Mouse (Mus musculus) embryo, embryonic 10.5 days (tissue): ENCODE results near the gene Tmco4.

ENCODE experiments used
- DNase-seq: peaks from one replicate; pipeline ENCODE4 v3.0.0-alpha.2; 2015; ENCODE audit warnings: low spot score

Tmco4 gene

DNA sequence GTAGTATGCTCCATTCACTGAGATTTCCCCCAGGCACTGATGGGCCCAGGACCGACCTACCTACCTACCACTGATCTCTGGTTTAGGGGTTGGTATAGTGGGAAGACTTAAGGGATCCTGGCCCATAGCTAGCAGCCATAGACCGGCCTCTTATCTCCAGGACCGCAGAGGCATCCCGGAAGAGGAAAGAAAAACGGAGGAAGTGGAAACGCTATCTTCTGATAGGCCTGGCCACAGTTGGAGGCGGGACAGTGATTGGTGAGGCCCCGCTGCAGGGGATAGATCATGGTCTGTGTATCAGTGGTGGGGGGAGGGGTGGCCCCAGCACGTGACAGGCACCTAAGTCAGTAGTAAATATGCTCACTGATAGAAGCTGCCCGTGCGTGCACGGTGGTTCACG is 46.7 kb downstream of the Tmco4 start:
- DNase-seq: no peak

DNA sequence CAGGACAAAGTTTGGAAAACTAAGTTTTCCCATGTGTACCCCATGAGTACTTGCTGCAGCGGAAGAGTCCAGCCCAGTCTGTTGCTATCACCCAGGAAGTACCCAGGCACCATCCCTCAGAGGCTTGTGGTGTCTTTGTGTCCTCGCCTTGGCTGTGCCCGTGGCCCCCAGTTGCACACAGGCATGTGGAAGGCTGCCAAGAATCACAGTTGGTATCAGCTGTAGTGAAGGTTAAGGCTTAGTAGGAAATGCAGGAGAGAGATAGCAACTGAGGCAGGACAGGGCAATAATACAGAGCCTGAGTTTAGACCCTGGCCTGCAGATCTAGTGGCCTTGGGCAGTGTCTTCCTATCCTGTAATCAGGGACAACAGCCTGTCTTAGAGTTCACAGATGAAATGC is 47.7 kb downstream of the Tmco4 start:
- DNase-seq: no peak

- DNase-seq: no peak
Observed at GRCm38 (mm10) chr4:139024379-139024778, 51.7 kb downstream of the Tmco4 start.

DNA sequence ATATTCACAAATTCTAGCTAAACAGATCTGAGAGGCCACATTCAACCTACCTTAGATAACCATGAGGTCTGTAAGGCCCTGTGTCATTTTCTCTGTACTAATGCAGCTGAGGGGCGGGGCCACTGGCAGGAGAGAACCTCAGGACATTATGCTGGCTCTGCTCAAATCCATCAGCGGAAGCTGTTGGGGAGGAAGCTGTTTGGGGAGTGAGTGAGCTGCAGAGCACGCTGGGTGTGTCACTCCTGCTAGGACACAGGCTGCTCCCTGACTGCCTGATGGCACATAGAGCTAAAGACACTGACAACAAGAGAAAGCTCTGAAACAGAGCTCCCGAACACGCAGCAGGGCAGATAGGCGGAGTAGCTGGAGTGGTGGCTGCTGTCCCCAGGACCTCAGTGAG is 58.0 kb downstream of the Tmco4 start:
- DNase-seq: no peak

DNA sequence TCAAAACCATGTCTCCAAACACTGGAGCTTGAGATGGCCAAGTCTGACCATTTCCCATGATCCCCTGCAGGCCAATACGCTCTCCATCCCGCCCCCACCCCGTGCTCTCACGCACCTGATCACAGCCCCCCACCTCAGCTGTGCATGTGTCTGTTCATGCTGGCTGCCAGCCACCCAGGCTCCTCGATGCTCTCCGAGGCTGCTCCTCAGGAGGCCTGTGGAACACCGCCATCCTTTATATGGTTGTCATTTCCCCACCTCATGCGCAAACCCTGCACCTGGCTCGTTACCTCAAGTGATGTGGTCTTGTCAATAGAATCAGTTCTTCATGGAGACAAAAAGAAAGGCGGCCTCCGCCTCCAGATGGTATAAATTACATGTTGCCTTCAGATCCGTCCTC is 59.8 kb downstream of the Tmco4 start:
- DNase-seq: no peak

- DNase-seq: no peak
Observed at GRCm38 (mm10) chr4:139033263-139034009, 60.7 kb downstream of the Tmco4 start.

DNA sequence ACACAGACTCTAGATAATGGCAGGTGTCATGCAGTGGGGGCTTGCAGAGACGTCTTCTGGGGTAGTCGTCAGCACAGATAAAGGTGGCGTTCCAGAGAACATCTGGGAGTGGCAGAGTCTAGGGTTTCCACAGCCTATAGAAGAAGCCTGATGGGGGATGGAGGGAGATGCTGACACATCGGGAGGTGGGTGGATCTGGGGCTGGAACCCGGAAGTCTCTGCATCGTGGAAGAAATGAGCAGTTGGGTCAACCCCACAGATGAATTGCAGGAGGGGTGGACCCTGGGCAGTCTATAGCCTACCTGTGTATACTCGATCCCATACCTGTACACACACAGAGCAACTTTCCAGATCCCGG is 61.3 kb downstream of the Tmco4 start:
- DNase-seq: no peak

- no peak for DNase-seq
Observed at GRCm38 (mm10) chr4:139034540-139034939, 61.9 kb downstream of the Tmco4 start.

DNA sequence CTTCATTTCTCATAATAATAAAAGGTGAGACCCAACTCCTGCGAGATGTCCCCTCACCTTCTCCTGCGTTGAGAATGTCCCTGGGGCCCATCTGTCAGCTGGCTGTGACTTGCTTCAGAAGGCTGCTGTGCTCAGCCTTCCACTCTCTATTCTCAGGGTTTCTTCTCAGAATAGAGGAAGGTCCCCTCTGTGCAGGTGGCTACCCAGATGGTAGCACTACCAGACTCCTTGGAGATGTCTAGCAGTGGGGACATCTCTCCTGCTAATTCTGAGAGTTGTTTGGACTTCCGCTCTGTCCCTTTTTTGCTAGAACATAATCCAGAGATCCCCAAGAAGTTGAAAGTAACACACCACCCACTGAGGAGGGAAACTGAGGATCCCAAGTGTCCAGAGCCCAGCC is 62.3 kb downstream of the Tmco4 start:
- no peak for DNase-seq

DNA sequence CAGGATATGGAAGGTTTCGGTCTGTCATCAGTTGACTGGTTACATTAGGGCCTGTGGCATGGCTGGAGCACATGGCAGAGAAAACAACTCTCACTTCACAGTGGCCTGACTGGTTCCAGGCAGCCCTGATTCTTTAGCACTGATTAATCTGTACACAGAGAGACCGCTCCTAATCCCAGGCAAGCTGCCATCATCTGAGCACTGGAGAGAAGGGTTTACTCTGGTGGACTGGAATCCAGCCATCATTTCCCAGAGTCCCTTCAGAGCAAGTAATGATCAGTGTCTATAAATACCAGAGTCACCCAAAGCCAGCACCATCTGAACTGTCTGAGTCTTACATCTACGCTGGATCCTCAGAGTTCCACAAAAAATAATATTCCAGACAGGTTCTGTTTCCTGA is 63.1 kb downstream of the Tmco4 start:
- no peak for DNase-seq

- DNase-seq: no peak
Observed at GRCm38 (mm10) chr4:139037795-139038607, 65.3 kb downstream of the Tmco4 start.

- peak; percentile 33 for DNase-seq
Observed at GRCm38 (mm10) chr4:139040084-139040839, 67.6 kb downstream of the Tmco4 start.

- no peak for DNase-seq
Observed at GRCm38 (mm10) chr4:139042611-139043010, 69.9 kb downstream of the Tmco4 start.

DNA sequence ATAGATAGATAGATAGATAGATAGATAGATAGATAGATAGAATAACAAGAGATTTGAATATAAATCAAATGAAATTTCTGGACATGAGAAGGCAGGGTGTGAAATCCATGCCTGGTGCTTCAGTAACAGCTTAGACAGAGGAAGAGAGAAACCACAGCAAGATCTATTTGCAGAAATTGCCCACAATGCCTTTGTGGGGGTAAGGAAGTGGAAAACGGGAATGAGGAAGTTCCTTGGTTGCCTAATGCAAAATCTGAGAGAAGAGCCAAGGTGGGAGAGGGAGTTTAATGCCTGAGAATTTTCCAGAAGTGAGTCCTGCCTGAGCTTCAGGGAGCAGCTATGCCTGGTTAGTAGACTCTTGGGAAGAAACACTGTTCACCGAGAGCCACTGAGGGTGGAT is 70.9 kb downstream of the Tmco4 start:
- no peak for DNase-seq

GRCm38 (mm10) chr4:139044566-139044965 is 71.9 kb downstream of the Tmco4 start:
- no peak for DNase-seq

DNA sequence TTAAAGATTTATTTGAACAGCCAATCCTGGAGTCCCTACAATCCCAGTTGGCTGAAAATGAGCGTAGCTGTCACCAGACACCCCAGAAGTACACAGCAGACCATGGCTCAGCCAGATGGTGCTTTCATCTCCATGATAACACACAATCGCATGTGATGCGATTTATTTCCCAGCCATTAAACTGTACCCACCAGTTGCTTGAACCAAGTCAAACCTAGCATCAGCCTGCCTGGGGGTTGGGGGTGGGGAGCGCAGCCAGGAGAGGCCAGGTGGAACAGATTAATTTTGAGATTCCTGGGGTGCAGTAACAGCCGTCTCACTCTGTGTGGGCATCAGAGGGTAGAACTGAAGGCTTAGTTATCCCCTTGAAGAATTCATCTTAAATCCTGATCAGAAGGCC is 73.7 kb downstream of the Tmco4 start:
- DNase-seq: no peak

- DNase-seq: no peak
Observed at GRCm38 (mm10) chr4:139048518-139048917, 75.8 kb downstream of the Tmco4 start.

DNA sequence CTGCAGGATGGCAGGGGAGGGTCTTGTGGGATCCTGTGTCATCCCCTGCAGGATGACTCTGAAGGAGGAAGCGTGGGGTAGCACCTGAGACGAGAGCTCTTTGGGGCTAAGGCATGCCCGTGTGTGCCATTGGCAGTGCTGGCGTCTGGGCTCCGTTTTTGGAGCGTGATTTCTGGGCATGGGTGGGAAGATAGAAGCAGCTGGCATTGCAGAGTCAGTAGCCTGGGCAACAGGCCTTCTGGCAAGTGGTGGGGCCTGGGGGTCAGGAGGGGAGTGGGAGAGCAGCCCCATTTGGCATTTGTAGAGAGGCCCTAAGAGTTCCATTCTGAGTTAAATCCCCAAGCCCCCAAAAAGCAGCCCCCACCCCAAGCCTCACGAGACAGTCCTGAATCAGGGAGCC is 80.1 kb downstream of the Tmco4 start:
- DNase-seq: no peak

DNA sequence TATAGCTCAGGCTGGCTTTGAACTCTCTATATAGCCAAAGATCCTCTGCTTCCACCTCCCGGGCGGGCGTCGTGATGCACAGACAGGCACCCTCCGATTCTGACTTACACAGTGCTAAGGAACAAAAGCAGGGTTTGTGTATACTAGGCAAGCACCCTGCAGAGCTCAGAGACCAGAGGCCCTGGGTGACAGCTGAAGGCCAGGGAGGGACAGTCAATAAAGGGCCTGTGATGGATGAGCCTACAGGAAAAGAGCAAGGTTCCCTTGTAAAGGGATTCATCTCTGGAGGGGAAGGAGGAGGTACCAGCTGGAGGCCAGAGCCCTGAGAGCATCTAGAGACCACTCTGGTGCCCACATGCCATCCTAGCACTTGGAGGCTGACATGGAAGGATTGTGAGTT is 80.7 kb downstream of the Tmco4 start:
- no peak for DNase-seq

- DNase-seq: no peak
Observed at GRCm38 (mm10) chr4:139054300-139054923, 81.7 kb downstream of the Tmco4 start.

- DNase-seq: no peak
Observed at GRCm38 (mm10) chr4:139055336-139055735, 82.6 kb downstream of the Tmco4 start.

DNA sequence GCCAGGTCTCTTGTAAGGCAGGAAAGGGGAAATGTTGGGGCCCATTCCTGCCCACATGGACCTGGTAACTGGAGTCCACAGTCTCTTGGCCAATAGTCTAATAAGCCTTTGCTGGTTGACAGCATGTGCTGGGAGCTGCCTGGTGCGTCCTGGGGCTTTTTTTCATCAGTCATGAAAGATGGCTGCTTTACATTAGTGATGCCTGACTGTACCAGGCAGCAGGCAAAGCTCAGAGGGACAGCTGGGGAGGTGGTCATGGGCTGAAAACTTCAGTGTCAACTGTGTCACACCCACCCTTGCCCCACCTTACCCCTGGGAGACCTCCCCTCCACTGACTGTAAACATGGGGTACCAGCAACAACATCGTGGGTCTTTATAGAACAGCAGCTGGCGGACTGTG is 83.1 kb downstream of the Tmco4 start:
- no peak for DNase-seq
